Mouse (Mus musculus): ENCODE measurements around the gene S1pr5. TPM values are rescaled to one million over a fixed set of nuclear protein-coding genes. Genes with fewer than 3 reads are reported as not detected.
"Not testable (repeated sequence)": the region's sequence is repeated elsewhere in the genome, so short reads cannot be mapped to it uniquely, and the experiment has no call there.

Gene S1pr5
- total RNA-seq, 2 experiments from 2014 or later, result 0.09 to 0.19 TPM

DNA sequence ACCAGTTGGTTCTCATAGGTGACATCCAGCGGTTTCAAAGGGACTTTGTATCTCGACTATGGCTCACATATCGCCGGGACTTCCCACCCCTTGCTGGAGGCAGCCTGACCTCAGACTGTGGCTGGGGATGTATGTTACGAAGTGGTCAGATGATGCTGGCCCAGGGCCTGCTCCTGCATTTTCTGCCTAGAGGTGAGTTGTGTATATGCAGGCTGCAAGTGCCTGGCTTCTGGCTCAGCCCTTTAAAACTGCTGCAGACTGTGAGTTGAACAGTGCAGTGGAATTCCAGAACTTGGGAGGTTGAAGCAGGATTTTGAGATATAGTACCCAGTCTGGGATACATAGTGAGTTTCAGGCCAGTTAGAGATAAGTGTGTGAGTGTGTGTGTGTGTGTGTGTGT lies 18.6 kb upstream of the S1pr5 start:
- DNase-seq, result no peak

DNA sequence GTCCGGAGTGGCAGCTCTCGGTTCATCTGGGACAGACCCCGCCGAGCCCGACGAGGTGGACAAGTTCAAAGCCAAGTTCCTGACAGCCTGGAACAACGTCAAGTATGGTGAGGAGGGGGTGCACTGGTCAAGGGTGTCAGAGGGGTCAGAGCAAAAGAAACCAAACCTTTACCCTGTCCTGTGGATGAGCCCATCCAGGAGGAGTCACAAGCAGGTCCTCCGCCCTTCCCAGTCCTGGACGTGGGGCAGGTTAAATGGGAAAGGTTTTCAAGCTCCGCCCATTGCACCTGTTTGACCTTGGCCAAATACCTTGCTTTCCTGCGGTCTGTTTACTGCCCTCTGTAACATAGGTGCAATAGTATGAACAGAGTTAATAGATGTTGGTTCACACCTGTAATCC lies 17.4 kb upstream of the S1pr5 start:
- DNase-seq, result no peak

DNA sequence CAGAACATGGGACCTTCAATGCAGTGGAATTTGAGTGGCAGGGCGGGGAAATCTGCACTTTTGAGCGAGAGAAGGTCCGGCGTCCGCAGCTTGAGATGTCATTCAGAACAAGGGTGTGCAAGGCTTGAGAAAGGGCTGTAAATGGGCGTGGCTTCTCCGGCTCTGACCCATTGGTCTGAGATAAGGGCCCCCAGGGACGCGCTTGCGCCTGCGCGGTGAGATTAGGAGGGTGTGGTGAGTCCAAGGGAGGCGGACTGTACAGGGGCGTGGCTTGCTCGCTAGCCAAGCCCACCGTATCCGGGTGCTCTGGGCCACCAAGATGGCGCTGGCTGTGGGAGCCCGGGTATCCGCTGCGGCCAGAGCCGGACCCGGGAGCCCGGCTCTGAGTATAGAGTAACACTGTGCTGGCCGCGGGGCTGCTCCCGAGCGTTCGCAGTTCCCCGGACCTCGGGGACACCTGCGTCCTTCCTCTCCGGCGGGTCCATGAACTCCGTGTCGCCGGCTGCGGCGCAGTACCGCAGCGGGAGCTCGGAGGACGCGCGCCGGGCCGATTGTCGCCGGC lies 16.8 kb upstream of the S1pr5 start, which contains the start of gene Atg4d:
Gene Atg4d (plus strand): TSS at position 294 of the 562 bp plus-strand sequence.
- DNase-seq, result peak; percentile 99

DNA sequence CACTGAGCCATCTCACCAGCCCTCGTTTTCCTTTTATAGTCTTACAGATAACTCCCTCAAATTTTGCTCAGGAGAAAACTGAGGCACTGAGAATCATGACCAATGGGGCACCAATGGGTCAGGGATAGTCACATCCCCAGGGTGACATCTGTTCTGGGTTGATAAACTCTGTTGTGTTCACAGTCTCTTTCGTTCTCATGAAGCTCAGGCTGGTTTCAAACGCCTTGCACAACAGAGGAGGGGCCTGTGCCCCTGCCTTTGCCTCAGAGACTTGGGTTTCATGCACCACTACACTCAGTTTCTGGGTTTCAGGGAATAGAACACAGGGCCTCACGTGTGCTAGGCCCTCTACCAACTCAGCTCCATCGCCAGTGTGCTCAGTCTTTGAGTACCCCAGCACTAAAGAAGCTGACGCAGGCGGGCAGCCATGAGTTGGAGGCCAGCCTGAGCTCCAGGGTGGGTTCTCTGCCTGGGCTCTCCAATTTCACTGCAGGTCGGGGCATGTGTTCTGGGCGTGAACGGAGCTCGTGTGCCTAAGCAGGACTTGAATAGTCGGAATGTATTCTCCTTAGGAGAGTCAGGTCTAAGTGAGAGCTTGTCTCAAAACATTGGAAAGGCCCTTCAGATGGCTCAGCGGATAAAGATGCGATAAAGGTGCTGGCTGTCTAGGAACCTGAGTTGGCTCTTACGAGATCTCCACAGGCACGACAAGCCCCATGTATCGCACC lies 16.2 kb upstream of the S1pr5 start:
- DNase-seq, result no peak

DNA sequence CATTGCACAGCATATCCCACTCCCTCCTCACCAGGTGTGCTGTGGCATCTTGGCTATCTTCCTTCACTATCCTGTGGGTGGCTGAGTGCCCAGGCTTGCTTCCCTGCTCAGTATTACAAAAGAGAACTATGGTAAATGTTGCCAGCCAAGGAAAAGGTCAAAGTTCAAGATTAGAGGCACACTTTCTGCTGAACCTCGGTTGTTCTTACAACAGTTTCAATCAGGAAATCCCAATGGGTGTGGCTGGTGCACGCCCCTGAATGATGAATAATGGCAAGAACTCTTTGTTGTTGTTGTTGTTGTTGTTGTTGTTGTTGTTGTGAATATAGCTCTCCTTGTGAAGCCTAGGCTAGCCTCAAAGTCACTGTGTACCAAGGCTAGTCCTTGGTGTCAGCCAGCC lies 13.6 kb upstream of the S1pr5 start:
- no peak for DNase-seq

DNA sequence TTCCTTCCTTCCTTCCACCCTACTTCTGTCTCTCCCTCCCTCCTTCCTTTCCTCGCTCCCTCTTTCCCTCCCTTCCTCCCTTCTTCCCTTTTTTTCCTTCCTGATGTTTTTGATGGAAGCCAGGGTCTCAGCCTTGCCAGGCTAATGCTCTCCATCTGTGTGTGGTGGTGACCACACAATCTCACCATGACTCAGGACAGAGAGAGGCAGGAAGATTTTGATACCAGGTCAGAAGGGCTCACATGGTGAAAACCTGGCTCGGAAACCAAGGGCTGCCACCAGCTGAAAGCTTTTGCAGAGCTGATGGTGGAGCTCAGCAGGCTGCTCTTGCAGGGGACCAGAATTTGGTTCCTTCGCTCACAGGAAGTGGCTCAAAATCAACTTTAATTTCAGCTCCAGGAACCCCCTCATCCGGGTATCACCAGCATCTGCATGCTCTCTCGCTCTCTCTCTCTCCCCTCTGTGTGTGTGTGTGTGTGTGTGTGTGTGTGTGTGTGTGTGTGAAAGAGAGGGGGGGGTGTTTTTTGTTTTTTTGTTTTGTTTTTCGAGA lies 12.3 kb upstream of the S1pr5 start:
- no peak for DNase-seq

DNA sequence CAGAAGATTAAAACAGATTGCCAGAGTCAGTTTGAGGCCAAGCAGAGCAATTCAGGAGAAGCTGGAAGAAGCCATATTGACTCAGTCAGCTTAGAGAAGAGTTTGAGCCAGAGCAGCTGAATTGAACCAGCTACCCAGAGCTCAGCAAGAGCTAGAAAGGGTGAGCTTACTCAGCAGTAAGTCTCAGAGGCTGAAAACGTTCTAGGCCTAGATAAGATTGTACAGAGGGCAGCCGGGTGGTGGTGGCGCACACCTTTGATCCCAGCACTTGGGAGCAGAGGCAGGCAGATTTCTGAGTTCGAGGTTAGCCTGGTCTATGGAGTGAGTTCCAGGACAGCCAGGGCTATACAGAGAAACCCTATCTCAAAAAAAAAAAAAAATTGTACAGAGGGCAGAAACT lies 8.1 kb upstream of the S1pr5 start:
- not testable (repeated sequence) for DNase-seq

DNA sequence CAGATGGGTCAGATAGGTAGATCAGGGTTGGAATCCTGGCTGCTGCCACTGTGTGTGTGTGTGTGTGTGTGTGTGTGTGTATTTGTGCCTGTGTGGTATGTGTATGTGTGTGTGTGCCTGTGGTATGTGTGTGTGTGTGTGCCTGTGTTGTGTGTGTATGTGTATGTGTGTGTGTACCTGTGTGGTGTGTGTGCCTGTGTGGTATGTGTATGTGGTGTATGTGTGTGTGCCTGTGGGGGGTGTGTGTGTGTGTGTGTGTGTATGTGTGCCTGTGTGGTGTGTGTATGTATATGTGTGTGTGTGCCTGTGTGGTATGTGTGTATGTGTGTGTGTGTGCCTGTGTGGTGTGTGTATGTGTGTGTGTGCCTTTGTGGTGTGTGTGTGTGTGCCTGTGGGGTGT lies 6.4 kb upstream of the S1pr5 start:
- no peak for DNase-seq

DNA sequence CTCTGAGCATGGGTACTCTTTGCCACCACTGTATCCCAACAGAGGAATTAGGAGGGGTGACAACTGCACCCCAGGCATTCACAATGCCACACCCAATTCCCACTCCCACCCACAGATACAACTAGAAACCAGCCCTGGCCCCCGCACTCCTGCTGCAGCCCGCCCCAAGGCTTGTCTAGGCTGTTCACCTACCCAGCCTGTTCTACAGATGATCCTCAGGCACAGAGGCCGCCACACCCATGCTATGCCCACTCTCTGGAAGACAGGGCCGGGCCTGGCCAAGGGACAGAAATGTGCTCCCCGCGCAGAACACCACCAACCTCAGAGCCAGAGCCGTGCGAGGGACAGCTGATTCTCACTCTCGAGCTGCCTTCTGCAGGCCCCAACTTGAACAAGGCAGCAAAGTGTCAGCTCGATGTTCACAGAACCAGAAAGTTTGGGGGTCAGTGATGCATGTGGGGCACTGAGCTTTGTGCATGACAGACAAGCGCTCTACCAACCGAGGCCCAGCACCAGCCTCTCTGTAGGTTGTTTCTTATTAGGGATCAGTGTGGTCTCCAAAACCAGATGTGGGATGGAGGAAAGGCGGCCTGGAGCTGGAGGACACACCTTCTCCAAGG lies 3.0 kb upstream of the S1pr5 start:
- no peak for DNase-seq

DNA sequence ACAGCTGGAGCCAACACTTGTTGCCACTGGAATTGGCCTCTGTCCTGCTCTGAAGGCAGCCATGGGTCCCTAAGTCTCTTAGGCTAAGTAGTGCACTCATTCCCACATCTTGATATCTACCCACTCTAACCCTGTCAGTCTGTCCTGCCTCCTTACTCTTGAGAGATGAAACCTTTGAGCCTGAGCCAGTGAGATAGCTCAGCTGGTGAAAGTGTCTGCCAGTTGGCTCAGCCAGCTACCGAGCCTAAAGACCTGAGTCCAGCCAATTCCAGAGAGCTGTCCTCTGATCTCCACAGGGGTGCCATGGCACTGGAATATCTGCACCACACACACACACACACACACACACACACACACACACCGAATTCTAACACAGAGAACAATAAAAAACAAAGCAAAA lies 2.3 kb upstream of the S1pr5 start:
- no peak for DNase-seq

DNA sequence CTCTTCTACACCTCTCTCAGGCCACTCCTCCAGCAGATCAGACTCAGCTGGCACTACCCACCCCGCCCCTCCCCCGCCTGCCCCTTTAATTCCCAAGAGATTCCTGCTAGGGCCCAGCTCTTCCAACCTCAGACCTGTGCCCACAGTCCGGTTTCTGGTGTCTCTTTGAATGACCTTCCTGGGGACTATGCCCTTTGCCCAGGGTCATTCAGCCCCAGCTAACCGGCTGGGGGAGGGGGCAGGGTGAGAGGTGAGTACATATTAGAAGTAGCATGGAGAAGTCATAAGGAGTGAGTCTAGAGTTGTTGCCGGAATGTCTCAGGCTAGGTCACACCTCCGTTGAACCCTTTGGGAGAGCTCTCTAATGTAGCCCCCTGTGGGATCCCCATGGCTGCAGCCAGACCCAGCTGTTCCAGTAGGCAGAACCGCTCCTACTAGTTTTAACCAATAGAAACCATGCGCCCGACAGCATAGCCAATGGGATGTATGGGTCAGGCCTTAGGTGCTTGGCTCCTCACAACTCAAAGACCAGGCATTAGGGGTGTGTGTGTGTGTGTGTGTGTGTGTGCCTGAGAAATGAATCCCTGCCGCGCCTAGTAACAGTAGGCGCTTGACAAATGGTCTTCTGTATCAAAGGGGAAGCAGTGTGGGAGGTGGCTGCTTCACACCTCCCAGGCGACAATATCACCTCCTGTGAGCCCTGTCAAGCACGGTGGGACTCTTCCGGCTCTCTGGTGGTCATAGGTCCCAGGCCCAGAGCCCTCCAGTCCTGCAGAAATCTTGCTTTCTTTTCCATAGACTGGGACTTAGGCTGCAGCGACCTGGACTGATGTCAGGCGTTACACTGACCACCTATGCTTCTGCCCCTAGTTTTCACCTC lies 1.6 kb upstream of the S1pr5 start:
- no peak for DNase-seq

DNA sequence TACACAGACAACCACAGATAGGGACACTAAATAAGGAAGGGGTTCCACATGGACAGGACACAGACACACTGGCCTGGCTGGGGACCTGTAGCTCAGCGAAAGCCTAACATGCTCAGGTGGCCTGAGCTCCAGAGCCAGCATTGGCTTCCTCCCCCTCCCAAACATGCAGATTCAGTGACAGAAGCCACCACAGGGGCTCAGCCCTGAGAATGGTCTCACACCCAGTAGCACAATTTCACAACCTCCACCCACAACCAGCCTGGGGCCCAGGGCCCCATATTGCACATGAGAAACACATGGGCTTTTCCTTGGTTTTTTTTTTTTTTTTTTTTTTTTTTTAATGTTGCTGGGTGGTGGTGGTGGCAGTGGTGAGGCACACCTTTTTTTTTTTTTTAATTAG lies 1.9 kb downstream of the S1pr5 start:
- no peak for DNase-seq

DNA sequence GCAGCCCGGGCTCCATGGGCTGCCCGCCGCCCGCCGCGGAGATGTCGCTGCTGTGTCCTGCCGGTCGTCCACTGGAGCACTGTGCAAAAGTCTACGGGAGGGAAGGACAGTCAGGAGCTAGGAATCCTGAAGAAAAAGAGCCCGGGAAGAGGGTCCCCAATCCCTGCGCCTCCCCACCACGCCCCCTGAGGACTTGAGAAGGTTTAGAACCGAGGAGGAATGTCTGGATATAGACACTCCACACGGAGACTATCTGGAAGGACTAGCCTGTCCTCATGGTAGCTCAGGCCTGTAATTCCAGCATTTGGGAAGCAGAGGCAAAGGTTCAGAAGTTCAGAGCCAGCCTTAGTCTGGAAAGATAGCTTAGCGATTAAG lies 3.1 kb downstream of the S1pr5 start:
- DNase-seq, result no peak

DNA sequence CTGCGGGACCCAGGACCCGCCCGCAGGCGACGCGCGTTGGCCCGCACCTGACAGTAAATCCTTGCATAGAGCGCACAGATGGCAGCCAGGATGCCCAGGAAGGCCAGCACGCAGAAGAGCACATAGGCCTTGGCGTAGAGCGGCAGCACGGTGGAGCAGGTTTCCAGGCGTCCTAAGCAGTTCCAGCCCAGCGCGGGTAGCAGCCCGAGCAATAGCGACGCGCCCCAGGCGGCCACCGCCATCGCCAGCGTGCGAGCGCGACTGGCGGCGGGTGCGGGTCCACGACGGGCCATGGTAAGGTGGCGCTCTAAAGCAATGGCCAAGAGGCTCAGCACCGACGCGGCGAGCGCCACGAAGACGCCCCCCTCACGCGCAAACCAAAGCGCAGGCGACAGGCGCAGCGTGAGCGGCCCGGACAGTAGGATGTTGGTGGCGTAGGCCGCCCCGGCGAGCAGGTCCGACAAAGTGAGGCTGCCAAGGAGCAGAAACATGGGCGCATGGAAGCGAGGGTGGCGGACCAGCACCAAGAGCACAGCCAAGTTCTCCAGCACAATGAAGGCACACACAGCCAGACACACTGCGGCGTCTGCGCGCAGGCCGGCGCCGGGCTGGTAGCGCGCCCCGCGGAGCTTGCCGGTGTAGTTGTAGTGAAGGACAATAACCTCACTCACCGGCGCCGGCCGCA lies 3.7 kb downstream of the S1pr5 start:
- no peak for DNase-seq

DNA sequence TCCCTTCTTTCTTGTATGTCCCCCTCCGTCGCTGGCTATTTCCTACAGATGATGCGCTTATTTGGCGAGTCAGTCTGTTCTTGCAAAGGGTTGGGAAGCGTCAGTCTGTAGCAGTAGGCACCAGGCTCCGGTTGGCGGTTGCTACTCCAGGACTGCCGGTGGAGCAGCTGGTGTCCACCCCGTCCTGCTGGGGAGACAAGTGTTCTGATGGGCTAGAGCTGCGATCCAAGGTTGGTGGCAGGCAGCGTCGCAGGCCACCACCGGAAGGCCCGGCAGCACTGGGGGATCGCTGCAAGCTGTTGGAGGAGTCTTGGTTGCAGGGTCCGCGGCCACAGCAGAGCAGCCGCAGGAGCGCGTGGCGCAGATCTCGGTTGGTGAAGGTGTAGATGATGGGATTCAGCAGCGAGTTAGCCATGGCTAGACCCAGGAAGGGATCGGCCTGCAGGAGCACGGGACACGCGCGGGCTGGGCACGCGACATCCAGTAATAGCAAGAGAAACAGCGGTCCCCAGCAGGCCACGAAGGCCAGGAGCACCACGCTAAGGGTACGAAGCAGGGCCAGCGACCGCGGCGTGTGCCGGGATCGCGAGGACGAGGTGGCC lies 4.3 kb downstream of the S1pr5 start:
- DNase-seq, result no peak

DNA sequence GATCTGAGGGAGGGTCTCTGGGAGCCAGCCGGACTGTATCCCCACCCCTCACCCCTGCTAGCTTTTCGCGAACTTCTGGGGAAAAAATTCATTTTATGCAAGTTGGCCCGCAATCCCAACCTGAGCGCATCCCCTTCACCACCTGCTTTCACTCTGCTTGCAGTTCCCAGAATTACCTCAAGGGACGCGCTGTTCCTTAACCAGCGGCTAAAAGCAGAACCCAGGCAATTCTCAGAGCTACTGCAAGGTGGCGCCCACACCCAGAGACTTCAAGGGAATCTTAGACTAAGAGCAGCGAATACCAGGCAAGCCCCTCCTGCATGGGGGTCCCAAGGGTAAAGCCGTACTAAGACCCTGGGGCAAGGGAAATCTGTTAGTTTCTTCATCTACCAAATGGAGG lies 6.9 kb downstream of the S1pr5 start:
- peak; percentile 70 for DNase-seq

DNA sequence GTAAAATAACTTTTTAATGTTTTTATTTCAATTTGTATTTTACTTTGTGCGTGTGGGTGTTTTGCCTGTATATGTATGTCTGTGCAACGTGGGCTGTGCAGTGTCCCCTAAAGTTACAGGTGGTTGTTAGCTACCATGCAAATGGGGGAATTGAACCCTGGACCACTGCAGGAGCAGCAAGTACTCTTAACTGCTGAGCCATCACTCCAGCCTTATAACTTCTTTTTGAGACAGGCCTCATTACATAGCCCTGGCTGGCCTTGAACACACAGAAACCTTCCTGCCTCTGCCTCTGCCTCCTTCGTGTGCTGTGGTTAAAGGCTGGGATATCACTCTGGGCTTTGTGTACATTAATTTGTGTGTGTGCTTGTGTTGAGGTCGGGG lies 8.8 kb downstream of the S1pr5 start:
- DNase-seq, result no peak

DNA sequence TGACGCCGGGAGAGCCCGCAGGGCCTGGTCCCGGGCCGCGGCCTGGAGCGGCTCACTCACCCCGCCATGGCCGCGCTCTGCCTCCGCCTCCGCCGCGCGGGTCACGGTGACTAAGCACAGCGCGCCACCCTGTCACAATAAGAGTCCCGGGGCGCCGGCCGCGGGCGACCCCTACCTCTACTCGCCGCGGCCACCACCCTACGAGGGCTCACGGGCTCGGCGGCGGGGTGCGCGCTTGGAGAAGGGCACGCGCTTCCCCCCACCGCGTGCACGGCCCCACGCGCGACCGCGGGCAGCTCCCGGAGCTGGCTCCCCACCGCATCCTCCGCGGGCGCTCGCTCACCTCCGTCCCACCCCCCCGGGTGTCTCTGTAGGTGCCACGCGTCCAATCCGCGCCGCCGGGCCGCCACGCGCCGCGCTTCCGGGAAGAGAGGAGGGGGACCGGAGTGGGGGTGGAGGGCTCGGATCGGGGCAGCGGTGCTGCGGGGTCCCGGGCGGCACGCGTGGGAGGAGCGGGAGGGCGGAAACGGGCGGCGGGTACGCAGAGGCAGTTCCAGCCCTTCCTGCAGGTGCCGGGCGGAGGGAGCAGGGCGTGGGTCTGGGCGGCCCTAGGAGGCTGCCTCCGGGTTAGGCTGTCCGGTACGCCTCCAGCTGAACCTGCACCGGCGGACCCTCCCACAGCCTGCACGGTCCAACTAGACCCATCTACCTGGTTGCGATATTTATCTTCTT lies 9.3 kb downstream of the S1pr5 start, which contains the start of gene Keap1:
Gene Keap1 (minus strand): TSS at position 629 of the 732 bp plus-strand sequence.
- DNase-seq, result peak; percentile 85

DNA sequence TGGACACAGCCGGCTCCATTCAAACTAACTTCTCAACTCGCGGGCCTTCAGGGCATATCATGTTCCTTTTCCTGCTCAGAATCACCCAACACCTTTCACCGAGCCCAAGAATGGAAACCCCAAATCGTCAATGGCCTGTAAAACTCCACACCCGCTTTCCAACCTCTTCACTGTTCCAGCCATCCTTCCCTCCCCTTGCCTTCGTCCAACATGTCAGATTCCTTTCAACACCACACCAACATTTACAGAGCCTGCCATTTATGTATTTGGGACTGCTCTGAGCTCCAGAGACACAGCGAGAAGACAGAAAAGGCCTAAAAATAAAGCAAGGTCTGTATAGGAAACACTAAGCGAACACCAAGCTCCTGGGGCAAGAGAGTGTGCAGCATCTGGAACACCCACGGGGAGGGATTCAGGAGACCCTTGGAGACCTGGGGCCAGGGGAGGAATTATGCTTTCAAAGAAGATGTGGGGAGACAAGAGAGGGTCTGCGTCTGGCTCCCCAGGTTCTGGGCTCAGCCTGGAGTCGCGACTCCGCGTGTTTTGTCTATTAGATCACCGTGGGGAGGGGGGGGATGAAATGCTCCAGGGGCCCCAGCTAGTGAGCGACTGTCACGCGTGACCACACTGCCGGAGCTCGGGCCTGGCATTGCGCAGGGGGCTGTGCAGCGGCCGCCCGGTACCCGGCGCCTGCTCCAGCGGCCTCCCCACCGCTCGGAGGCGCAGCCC lies 10.1 kb downstream of the S1pr5 start:
- DNase-seq, result no peak
